Mouse (Mus musculus): ENCODE measurements around the gene Gcc1.

GRCm38 (mm10) chr6:28418449-28418848 is 9.7 kb downstream of the Gcc1 start:
- TF ChIP-seq CTCF (conservative IDR thresholded peaks at IDR 0.05; ENCODE audit: insufficient read depth, insufficient read length, low read depth, low read length) (no peak), POLR2A (IDR thresholded peaks at IDR 0.05; ENCODE audit: low read depth, low read length) (no peak)
